Mouse (Mus musculus) olfactory bulb, adult 2 months (tissue): Measurements from ENCODE around the gene Setd3. TPM values are rescaled to one million over a fixed set of nuclear protein-coding genes. Genes with fewer than 3 reads are reported as not detected.

ENCODE experiments used
- H3K27ac ChIP-seq: fragments of 200-500 bp; 2 replicates; pipeline ENCODE4 v1.5.1; 2012; ENCODE audit warnings: low read depth, low read length; ENCODE audit not compliant: insufficient read depth
- H3K4me1 ChIP-seq: fragments of 200-500 bp; 2 replicates; pipeline ENCODE4 v1.6.1; 2012; ENCODE audit warnings: low read length; ENCODE audit not compliant: control insufficient read depth, insufficient read depth
- H3K4me3 ChIP-seq: fragments of 200-500 bp; 2 replicates; pipeline ENCODE4 v1.5.1; 2012; ENCODE audit warnings: mild to moderate bottlenecking, low read depth, low read length, moderate library complexity; ENCODE audit not compliant: insufficient read depth
- CTCF ChIP-seq: fragments of 200-500 bp; IDR thresholded peaks from 2 replicates; pipeline ENCODE4 v1.5.1; 2012; ENCODE audit warnings: low read depth, mild to moderate bottlenecking, low read length, moderate library complexity; ENCODE audit not compliant: insufficient read depth
- POLR2A ChIP-seq: fragments of 200-500 bp; IDR thresholded peaks from 2 replicates; pipeline ENCODE4 v1.6.1; 2012; ENCODE audit warnings: mild to moderate bottlenecking, low read depth, low read length, moderate library complexity; ENCODE audit not compliant: insufficient read depth
- WGBS: fragments of 180-500 bp; shearing (Covaris S2); methylation state at CpG from one replicate; pipeline ENCODE4 v1.1.7; 2018; 5-methylcytosine and 5-hydroxymethylcytosine counted together
- polyA plus RNA-seq: library from polyadenylated mRNA; stranded (reverse); fragments of >200 nt; gene quantifications from 2 replicates; pipeline ENCODE4 v1.2.4, GENCODE M21; 2012; ENCODE audit warnings: low replicate concordance; ENCODE audit not compliant: missing spikeins, insufficient read depth, insufficient read length

The Setd3 gene
- polyA plus RNA-seq, 1 experiment, result 511 TPM

GRCm38 (mm10) chr12:108062137-108062536, 117.0 kb downstream of the Setd3 start:
- WGBS, result 86% methylated on average over 5 of the region's 5 CpGs
- Histone ChIP-seq H3K27ac (no peak overlapping the region), H3K4me3 (no peak overlapping the region), H3K4me1 (0 out of 2 replicates have a peak, but pooled peaks cover 3% of the 10 kb centered on the region)
- TF ChIP-seq CTCF, result no peak
- no peak for TF ChIP-seq POLR2A

GRCm38 (mm10) chr12:108061661-108062060, 117.5 kb downstream of the Setd3 start:
- WGBS, result 89% methylated on average over 7 of the region's 7 CpGs
- Histone ChIP-seq H3K4me3 (no peak overlapping the region), H3K27ac (no peak overlapping the region), H3K4me1 (0 out of 2 replicates have a peak, but pooled peaks cover 3% of the 10 kb centered on the region)
- TF ChIP-seq POLR2A (no peak), CTCF (no peak)

Other genes with a start within 250 kb of the Setd3 start
- gene Bcl11b, start 175.7 kb downstream of the Setd3 start, polyA plus RNA-seq, result 49.8 and 56.3 TPM in 2 replicates
- gene Ccnk, start 265 bp upstream of the Setd3 start, polyA plus RNA-seq, result not detected in 2 replicates
- not detected in 2 replicates for gene Ccdc85c, start 96.1 kb upstream of the Setd3 start, polyA plus RNA-seq
- gene Hhipl1, start 127.0 kb upstream of the Setd3 start, polyA plus RNA-seq, result not detected in 2 replicates
- gene Cyp46a1, start 155.1 kb upstream of the Setd3 start, polyA plus RNA-seq, result not detected in 2 replicates
- not detected in 2 replicates for gene Eml1, start 191.6 kb upstream of the Setd3 start, polyA plus RNA-seq